Mouse (Mus musculus) bone marrow macrophage, adult 2 months (primary cell): ENCODE results near the gene Ccdc93.

ENCODE experiments used
- CTCF ChIP-seq: IDR thresholded peaks from 2 replicates; pipeline ENCODE4 v1.5.1; 2012; ENCODE audit warnings: low read depth, mild to moderate bottlenecking, low read length, moderate library complexity
- POLR2A ChIP-seq: IDR thresholded peaks from 2 replicates; pipeline ENCODE4 v1.6.1; 2012; ENCODE audit warnings: mild to moderate bottlenecking, low read depth, low read length, borderline replicate concordance

- no peak for TF ChIP-seq CTCF
- TF ChIP-seq POLR2A, result no peak
Measured at GRCm38 (mm10) chr1:121394764-121395163, 36.1 kb upstream of the Ccdc93 start.
